Mouse (Mus musculus) heart, postnatal 10 days (tissue): Measurements from ENCODE around the gene Cela3a. TPM values are rescaled to one million over a fixed set of nuclear protein-coding genes. Genes with fewer than 3 reads are reported as not detected.
A peak's percentile ranks its signal among the peaks of the same experiment; 100 is the strongest.

Experiments
- DNase-seq, 2 experiments: peaks; one replicate each; pipeline ENCODE4 v3.0.0; 2021
- intact Hi-C: fragments of 180-260 bp; cut with DNase I; formaldehyde crosslinking; loops from one replicate; pipeline ENCODE4 v1.15.1; 2025
- total RNA-seq, 2 experiments: library from RNA; stranded (reverse); gene quantifications; 2 replicates each; pipeline ENCODE4 v1.2.3; 2021

Cela3a gene
- total RNA-seq, 2 experiments from 2014 or later = not detected

- no peak for DNase-seq
- intact Hi-C loops = loop anchor here (1.0 to 10.0 kb wide), 3 partner anchors 18 to 343 kb away; no protein-coding TSS in a partner anchor
Measured at GRCm38 (mm10) chr4:137417712-137418564, 8.3 kb upstream of the Cela3a start.

- intact Hi-C loops = loop anchor here (10.0 kb wide), 2 partner anchors 240 to 340 kb away; no protein-coding TSS in a partner anchor
- DNase-seq = peak in 1 of 2 experiments; percentile 20
Measured at GRCm38 (mm10) chr4:137414936-137415335, 5.3 kb upstream of the Cela3a start.

- intact Hi-C loops = loop anchor here (1.0 to 10.0 kb wide), 3 partner anchors 21 to 337 kb away; no protein-coding TSS in a partner anchor
- peak in 1 of 2 experiments; percentile 13 for DNase-seq
Measured at GRCm38 (mm10) chr4:137412185-137412709, 2.7 kb upstream of the Cela3a start.

- intact Hi-C loops = no loop called here
- DNase-seq = no peak
Measured at GRCm38 (mm10) chr4:137405571-137405970, 4.0 kb downstream of the Cela3a start.

GRCm38 (mm10) chr4:137396641-137397525 is 12.7 kb downstream of the Cela3a start:
- intact Hi-C loops = no loop called here
- DNase-seq = peak; percentile 73 to 74

GRCm38 (mm10) chr4:137393378-137394135 is 16.0 kb downstream of the Cela3a start:
- intact Hi-C loops = loop anchor here (5.0 kb wide), 1 partner anchor 81 kb away; no protein-coding TSS in a partner anchor
- DNase-seq = peak; percentile 50 to 55

- intact Hi-C loops = loop anchor here (5.0 kb wide), 1 partner anchor 81 kb away; no protein-coding TSS in a partner anchor
- DNase-seq = no peak
Measured at GRCm38 (mm10) chr4:137392874-137393273, 16.7 kb downstream of the Cela3a start.

- no peak for DNase-seq
- intact Hi-C loops = loop anchor here (5.0 kb wide), 1 partner anchor 79 kb away; no protein-coding TSS in a partner anchor
Measured at GRCm38 (mm10) chr4:137391287-137391686, 18.3 kb downstream of the Cela3a start.

GRCm38 (mm10) chr4:137390196-137390595 is 19.4 kb downstream of the Cela3a start:
- intact Hi-C loops = loop anchor here (5.0 kb wide), 1 partner anchor 78 kb away; no protein-coding TSS in a partner anchor
- no peak for DNase-seq

GRCm38 (mm10) chr4:137388983-137389382 is 20.6 kb downstream of the Cela3a start:
- peak; percentile 30 to 44 for DNase-seq
- intact Hi-C loops = no loop called here

GRCm38 (mm10) chr4:137388059-137388794 is 21.4 kb downstream of the Cela3a start:
- intact Hi-C loops = no loop called here
- DNase-seq = peak; percentile 92 to 93

GRCm38 (mm10) chr4:137387482-137388058 is 22.0 kb downstream of the Cela3a start:
- DNase-seq = no peak
- intact Hi-C loops = no loop called here

- intact Hi-C loops = no loop called here
- DNase-seq = no peak
Measured at GRCm38 (mm10) chr4:137380702-137381605, 28.6 kb downstream of the Cela3a start.

- DNase-seq = no peak
- intact Hi-C loops = no loop called here
Measured at GRCm38 (mm10) chr4:137379713-137380255, 29.8 kb downstream of the Cela3a start.

- no peak for DNase-seq
- intact Hi-C loops = no loop called here
Measured at GRCm38 (mm10) chr4:137379085-137379484, 30.5 kb downstream of the Cela3a start.

- no peak for DNase-seq
- intact Hi-C loops = no loop called here
Measured at GRCm38 (mm10) chr4:137377526-137378304, 31.9 kb downstream of the Cela3a start.

- DNase-seq = no peak
- intact Hi-C loops = no loop called here
Measured at GRCm38 (mm10) chr4:137376778-137377177, 32.8 kb downstream of the Cela3a start.
